In genomic region chr6:128200116-128200846, GRCm38 (mm10) we compare ENCODE assay signal across 7 mouse cellular contexts. TPM values are rescaled to one million over a fixed set of nuclear protein-coding genes. Genes with fewer than 3 reads are reported as not detected.
DNase-seq lines count a peak whose midpoint lies in the region; ATAC-seq lines count a peak whose summit lies in the region.

No protein-coding gene starts in this region.

- DNase-seq in adrenal gland, adult 2 months: peak; percentile 100
- peak; percentile 98 for DNase-seq in embryo, embryonic 11.5 days (ENCODE audit: low read depth, low spot score)
- DNase-seq in gastrocnemius, postnatal 36 days: peak; percentile 99
- DNase-seq in left cerebral cortex, postnatal 25 days (ENCODE audit: low spot score in 2 of 2): peak; percentile 97 to 99
- DNase-seq in midbrain, embryonic 10.5 days (ENCODE audit: low spot score): peak; percentile 99
- peak; percentile 95 for DNase-seq in right cerebral cortex, postnatal 4 days

- H3K4me2 ChIP-seq in intestine, embryonic 15.5 days (replicated peaks): peak overlapping the region; percentile 98

- ATAC-seq in intestine, embryonic 15.5 days: peak; percentile 100

- peak overlapping the region; percentile 56 for H3K4me3 ChIP-seq in intestine, embryonic 15.5 days (replicated peaks)
- peak overlapping the region; percentile 74 for H3K4me3 ChIP-seq in midbrain, embryonic 10.5 days

- H3K9me3 ChIP-seq in intestine, embryonic 15.5 days: no peaks in the 10 kb centered on the region
- no peaks in the 10 kb centered on the region for H3K9me3 ChIP-seq in midbrain, embryonic 10.5 days (replicated peaks)

- under 1% methylated on average over 54 of the region's 54 CpGs for WGBS in intestine, embryonic 15.5 days
- under 1% methylated on average over 54 of the region's 54 CpGs for WGBS in midbrain, embryonic 10.5 days

- H3K9ac ChIP-seq in intestine, embryonic 15.5 days: peak overlapping the region; percentile 67

- H3K4me1 ChIP-seq in intestine, embryonic 15.5 days (replicated peaks): peaks cover 4% of the 10 kb centered on the region
- peaks cover 14% of the 10 kb centered on the region for H3K4me1 ChIP-seq in midbrain, embryonic 10.5 days

- H3K27ac ChIP-seq in intestine, embryonic 15.5 days: peak overlapping the region; percentile 52; the same call in 1 of the 2 replicates
- peak overlapping the region; percentile 80 for H3K27ac ChIP-seq in midbrain, embryonic 10.5 days (replicated peaks)

- H3K36me3 ChIP-seq in intestine, embryonic 15.5 days: no peaks in the 10 kb centered on the region
- H3K36me3 ChIP-seq in midbrain, embryonic 10.5 days: no peaks in the 10 kb centered on the region

- intact Hi-C loops in gastrocnemius, postnatal 36 days (cut with DNase I): no loop called here
- intact Hi-C loops in left cerebral cortex, postnatal 25 days (cut with DNase I): loop anchor here (2.0 kb wide), 1 partner anchor 157 kb away; no protein-coding TSS in a partner anchor

- H3K27me3 ChIP-seq in intestine, embryonic 15.5 days (replicated peaks): no peaks in the 10 kb centered on the region
- H3K27me3 ChIP-seq in midbrain, embryonic 10.5 days (ENCODE audit: low read depth, poor library complexity, severe bottlenecking): 0 out of 2 replicates have a peak, but pooled peaks cover 4% of the 10 kb centered on the region

RNA-seq across cellular contexts. Expression of gene Tspan9, which starts 56.9 kb away (rescaled TPM):
- total RNA-seq in adrenal gland, adult 2 months (2021): 10 to 100 TPM; 47.8 to 66.5 TPM
- 38.7 and 44.7 TPM in 2 replicates for polyA plus RNA-seq in adrenal gland, adult 2 months (2012; rRNA removed)
- 10 to 100 TPM; 34.7 to 39.3 TPM for total RNA-seq in gastrocnemius, postnatal 36 days (2021)
- polyA plus RNA-seq in intestine, embryonic 15.5 days (2015; fragmentation: Nextera tagmentation; extraction: Ambion mirVana): 92.3 and 102 TPM in 2 replicates
- total RNA-seq in left cerebral cortex, postnatal 25 days (2021): 10 to 100 TPM; 55.2 to 58.6 TPM
- 48.0 and 52.6 TPM in 2 replicates for polyA plus RNA-seq in midbrain, embryonic 10.5 days (2016; fragmentation: Nextera tagmentation; extraction: Ambion mirVana)

Comparison
In these comparisons a context has a peak if more than half of its experiments do, and no peak if none do; other contexts are left out.
1. Peak in every context shown above with its lines: DNase-seq, ATAC-seq, H3K4me3 ChIP-seq and H3K27ac ChIP-seq.